Mouse (Mus musculus) lung, postnatal 36 days (tissue): ENCODE measurements around the gene Magi2.
A peak's percentile ranks its signal among the peaks of the same experiment; 100 is the strongest.

Source experiments
- DNase-seq: peaks from one replicate; pipeline ENCODE4 v3.0.0; 2022; ENCODE audit warnings: mixed read lengths

The Magi2 gene

DNA sequence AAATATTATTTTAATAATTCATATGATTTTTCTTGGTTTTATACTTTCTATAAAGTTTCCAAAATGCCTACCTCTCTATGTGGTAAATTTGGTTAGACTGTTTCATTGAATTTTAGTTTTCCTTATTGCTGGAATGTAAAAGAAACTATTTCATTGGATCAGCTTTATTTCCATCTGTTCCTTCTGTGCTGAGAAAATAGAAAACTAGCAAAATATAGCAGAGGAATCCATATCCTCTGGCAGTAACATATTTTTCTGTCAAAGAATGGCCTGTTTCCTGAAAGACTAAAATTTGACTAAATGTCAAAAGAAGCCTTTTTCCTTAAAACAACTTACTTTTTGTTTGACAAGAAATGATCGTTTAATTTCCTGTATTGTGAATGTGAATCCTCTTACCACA, 552.4 kb downstream of the Magi2 start:
- DNase-seq, result no peak

DNA sequence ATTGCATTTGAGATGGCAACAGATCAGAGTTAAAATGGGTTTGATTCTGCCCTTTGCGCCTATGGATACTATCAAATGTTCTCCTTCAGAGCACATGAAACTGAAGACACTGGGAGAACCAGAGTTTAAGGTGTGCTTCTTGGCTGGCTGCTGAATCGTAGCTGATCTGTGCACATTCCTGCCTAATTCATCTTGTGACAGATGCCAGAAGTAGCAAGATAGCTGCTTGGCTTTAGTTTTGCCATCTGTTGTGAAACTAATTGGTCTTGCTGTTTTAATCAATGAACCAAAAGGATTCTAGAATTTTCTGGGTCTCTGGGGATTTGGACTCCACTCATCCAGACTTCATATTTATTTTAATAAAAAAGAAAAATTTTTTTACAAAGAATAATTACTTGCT, 553.2 kb downstream of the Magi2 start:
- DNase-seq, result no peak

DNA sequence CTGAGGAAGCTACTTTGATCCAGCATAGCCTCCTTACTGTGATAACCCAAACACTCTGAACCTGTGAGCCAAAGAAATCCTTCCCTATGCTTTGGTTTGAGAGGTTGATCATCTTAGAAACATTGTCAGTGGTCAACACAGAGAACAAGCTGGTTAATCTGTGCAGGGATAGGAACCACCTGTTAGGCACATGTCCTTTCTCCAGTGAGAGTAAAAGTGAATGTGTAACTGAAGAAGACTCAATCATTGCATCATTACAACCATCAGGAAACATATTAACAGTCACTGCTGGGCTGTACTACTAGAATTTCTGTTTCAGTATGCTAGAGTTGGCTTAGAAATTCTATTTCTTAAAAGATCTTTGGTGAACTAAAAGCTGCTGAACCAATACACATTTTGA, 558.5 kb downstream of the Magi2 start:
- DNase-seq, result no peak

DNA sequence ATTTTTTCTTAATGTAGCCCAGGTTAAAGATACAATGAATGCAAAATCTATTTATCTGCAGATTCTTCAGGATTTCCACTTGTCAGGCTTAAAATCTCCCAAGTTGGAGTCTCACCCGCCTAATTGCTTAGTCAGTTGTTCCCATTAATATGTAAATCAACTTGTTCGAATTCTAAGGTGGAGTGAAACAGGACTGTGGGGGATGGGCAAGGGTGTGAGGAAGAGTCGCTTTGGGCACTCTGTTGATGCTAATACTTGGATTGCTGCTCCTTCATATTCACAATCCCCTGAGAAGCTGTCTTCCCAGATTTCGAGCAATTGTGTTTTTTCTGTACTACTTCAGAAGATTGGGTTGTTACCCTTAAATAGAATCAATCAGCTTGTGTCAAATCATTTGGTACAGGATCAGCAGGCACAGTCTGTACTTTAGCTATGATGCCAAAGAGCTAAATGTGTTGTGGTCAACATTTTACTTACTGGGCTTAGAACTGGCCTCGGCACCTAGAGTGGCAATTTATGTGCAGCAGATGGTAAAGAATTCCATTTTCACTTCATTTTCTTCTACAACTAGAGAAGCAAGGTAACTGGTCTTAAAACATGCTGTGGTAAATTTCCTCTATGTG, 560.8 kb downstream of the Magi2 start:
- no peak for DNase-seq

- no peak for DNase-seq
Measured at GRCm38 (mm10) chr5:19803052-19803769, 576.4 kb downstream of the Magi2 start.

- DNase-seq, result no peak
Measured at GRCm38 (mm10) chr5:19822502-19822901, 595.7 kb downstream of the Magi2 start.

- no peak for DNase-seq
Measured at GRCm38 (mm10) chr5:19825943-19826342, 599.1 kb downstream of the Magi2 start.

- no peak for DNase-seq
Measured at GRCm38 (mm10) chr5:19829341-19829740, 602.5 kb downstream of the Magi2 start.

DNA sequence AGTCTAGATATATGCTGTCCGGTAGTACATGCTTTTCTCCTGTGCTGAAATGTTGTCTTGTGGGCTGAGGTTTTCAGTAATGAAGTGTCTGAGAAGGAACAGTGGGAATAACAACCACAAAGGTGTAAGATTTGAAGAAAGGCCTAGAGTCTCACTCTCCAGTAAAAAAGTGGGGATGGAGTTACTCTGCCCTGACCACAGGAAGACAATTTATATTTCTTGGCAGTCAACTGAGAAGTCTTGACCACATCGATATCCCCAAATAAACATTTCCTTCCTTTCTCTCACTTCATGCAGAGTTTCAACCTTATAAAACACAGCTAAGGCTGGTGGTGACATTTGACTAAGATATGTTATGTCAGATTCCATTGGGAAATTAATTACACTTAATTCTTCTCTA, 636.0 kb downstream of the Magi2 start:
- DNase-seq, result no peak

DNA sequence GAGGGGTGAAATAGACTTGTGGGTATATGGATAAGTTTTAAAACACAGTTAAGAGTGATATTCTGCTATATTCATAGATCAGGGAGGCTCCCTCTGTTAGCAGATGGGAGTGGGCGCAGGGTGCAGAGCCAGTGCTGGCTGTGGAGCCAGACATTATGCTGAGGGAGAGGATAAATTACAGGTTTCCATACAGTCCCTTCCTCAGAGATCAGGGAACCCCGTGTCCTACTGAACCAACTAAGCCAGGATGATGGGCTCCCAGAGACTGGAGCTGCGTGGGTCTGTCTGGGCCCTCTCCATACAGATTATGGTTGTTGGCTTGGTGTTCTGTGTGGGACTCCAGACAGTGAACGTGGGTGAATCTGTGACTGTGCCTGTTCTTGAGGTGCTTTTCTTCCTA, 643.6 kb downstream of the Magi2 start:
- no peak for DNase-seq

DNA sequence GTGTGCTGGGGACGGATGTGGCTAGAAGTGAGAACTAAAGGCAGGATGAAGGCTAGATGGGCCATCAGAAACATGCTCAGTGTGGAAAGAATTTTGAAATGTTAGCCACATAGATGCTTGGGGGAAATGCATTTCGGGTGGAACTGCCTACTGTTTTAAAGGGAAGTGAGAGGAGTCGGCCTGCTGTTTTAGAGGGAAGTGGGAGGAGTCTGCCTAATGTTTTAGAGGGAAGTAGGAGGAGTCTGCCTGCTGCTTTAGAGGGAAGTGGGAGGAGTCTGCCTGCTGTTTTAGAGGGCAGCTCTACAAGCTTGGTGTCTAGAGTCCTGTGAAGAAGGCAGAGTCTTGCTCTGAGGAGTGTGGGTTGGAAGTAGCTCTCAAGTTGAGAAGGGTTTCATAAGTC, 664.9 kb downstream of the Magi2 start:
- DNase-seq, result peak; percentile 1

DNA sequence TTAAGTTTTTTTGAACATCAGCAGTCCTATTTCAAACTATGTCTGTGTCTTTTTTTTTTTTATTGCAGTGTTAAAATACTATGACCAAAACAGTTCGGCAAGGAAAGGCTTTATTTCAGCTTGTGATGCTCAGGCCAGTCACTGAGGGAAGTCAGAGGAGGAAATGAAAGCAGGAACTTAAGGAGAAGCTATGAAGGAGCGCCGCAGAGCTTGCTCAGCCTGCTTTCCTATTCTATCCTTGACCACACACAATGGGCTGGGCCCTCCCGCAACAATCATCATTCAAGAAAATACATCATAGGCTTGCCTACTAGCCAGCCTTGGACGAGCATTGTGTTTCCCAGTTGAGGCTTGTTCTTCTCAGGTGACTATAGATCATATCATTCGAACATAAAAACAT, 669.1 kb downstream of the Magi2 start:
- peak; percentile 5 for DNase-seq

DNA sequence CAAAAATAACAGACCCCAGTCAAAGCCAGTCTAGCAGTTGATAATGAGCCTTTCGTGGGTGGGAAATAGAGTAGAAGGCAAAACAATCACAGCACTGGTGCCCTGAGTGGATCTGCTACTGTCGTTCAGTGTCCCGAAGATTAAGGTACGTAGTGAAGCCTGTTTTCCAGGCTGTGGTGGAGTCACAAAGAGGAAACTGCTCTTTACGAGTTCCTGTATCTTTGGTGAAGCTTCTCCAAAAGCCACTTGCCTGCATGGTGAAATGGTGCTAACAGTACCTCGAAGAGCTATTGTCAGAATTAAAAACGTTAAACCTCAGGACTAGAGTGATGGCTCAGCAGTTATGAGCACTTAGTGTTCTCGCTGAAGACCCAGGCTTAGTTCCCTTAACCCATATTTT, 674.8 kb downstream of the Magi2 start:
- no peak for DNase-seq

DNA sequence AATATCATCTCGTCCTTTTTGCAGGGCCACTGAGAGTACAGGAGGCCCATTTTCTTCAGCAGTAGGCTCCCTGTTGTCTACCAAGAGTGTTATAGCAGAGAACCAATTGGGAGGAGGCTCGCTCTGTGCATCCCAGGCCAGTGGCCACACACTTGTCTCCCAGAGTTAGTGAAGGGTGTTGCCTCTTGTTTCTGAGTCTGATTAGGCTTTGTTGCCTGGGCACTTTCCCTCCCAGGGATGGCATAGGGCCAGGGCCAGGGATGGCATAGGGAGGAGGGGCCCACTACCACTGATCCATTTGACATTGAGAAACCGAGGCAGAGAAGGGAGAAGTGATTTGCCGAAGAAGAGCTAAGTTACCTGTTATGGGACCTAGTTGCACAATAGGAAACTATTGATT, 679.8 kb downstream of the Magi2 start:
- no peak for DNase-seq

GRCm38 (mm10) chr5:19907381-19907982, 680.6 kb downstream of the Magi2 start:
- DNase-seq, result no peak

DNA sequence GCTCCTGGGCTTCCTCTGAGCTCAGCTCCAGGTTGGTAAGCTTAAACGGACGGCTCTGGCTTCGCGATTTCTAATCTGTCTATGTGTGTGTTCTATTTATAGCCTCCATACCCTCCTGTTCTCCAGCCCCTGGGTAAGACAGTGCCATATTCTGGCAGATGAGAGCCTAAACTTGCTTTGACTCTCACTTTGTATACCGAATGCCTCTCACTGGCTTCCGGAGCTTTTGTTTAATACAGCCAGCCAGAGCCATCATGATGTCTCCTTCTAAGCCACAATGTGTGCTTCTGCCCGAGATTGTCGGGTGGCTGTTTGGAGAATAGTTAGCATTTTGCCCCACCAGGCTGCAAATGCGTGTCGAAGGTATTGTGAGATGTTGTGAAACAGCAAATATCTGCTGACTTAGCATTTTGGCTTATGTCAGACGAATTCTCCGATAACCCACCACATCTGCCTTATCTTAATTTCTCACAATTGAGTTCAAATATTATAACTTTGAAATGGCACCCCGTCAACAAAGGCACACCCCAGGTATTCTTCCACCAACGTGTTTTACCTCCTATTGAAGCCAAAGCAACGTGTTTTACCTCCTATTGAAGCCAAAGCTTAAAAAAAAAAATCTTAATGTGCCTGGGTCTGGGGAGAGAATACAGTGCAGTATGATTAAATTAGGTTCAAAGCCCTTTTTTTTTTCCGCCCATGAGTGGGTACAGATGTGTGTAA, 681.3 kb downstream of the Magi2 start:
- DNase-seq, result no peak

GRCm38 (mm10) chr5:19908706-19909060, 681.8 kb downstream of the Magi2 start:
- no peak for DNase-seq

- no peak for DNase-seq
Measured at GRCm38 (mm10) chr5:19909071-19909470, 682.2 kb downstream of the Magi2 start.

DNA sequence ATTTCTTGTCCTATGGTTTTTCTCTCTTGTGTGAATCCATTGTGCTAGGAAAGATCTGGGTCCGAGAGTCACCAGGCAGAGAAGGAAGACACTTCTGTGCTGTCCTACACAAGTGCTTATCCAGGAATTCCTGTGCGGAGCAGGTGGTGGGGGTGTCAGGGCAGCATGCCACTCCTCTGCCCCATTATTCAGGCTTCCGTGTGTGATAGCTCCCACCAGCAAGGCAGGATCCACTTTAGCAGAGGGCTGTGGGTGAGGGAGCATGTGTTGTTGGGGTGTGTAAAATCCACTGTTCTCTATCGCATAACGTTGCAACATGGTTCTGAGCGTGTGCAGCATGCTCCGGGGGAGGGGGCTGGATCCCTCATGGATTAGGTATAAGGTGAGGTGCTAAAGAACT, 682.8 kb downstream of the Magi2 start:
- no peak for DNase-seq

DNA sequence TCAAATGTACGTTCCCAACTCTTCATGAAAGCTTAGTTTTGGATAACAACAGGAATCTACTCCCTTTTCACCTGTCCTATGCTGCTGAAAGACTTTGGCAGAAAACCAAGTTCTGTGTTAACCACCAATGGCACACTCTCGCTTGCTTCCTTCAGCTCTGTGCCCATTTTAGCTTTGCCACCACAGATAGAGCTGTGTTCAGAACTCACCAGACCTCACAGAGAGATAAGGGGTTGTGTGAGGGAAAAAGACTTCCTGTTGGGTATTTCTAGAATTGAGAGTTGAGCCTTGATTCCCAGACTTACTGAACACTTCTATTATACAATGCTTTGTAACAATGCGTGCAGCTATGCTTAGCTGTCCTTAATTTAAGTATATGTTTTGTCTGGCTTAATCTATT, 705.3 kb downstream of the Magi2 start:
- no peak for DNase-seq

- no peak for DNase-seq
Measured at GRCm38 (mm10) chr5:19933190-19933589, 706.4 kb downstream of the Magi2 start.

DNA sequence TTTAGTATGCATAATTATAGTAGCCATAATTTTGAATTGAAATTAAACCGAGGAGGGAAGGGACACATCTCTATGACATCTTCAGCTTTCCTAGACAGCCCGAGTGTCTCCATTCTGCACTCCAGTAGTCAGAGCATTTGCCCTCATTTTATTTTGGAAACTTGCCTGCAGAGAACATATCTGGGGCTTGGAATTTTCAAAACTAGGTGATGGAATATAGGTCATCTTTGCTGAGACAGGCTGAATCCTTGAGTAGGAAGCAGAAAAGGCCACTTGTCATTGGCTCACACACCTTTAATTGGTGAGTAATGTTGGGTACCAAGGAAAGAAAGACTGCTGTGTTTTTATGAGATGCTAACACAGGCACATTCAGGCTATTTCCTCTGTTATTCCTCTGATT, 724.3 kb downstream of the Magi2 start:
- DNase-seq, result no peak

GRCm38 (mm10) chr5:19964113-19964512, 737.3 kb downstream of the Magi2 start:
- DNase-seq, result no peak

GRCm38 (mm10) chr5:19972736-19973135, 745.9 kb downstream of the Magi2 start:
- DNase-seq, result no peak
